Mouse (Mus musculus): Measurements from ENCODE around the gene Corin. TPM values are rescaled to one million over a fixed set of nuclear protein-coding genes. Genes with fewer than 3 reads are reported as not detected.

Gene Corin
- total RNA-seq, 2 experiments from 2014 or later, result 0.17 TPM; not detected in 1

Other genes starting within 250 kb of the Corin start
- gene Nfxl1, start 55.2 kb upstream of the Corin start, total RNA-seq (2021), result 1 to 10 TPM; 3.8 to 4.7 TPM
- not detected for gene Zar1, start 76.8 kb upstream of the Corin start, total RNA-seq (2021)
- not detected for gene Gm5868, start 83.1 kb upstream of the Corin start, total RNA-seq (2021)
- gene Cnga1, start 139.8 kb upstream of the Corin start, total RNA-seq (2021), result not detected
- not detected for gene Nipal1, start 143.3 kb upstream of the Corin start, total RNA-seq (2021)
- under 1 TPM in 1 of 2 experiments, not detected in 1; 0.15 TPM for gene Txk, start 248.3 kb upstream of the Corin start, total RNA-seq (2021)

All from gastrocnemius, postnatal 36 days (tissue).